Mouse (Mus musculus) midbrain, embryonic 10.5 days (tissue): Measurements from ENCODE around the gene Gle1. TPM values are rescaled to one million over a fixed set of nuclear protein-coding genes. Genes with fewer than 3 reads are reported as not detected.
A peak's percentile ranks its signal among the peaks of the same experiment; 100 is the strongest.

Experiments
- DNase-seq: peaks from one replicate; pipeline ENCODE4 v3.0.0-alpha.2; 2017; ENCODE audit warnings: low spot score
- H3K27ac ChIP-seq: fragments of 300-500 bp; sonication (generic); replicated peaks from 2 replicates; pipeline ENCODE4 v1.5.1; 2016; ENCODE audit warnings: mild to moderate bottlenecking
- H3K27me3 ChIP-seq: fragments of 300-500 bp; sonication (generic); 2 replicates; pipeline ENCODE4 v1.6.1; 2016; ENCODE audit warnings: low read depth, mild to moderate bottlenecking; ENCODE audit not compliant: poor library complexity, severe bottlenecking
- H3K36me3 ChIP-seq: fragments of 300-500 bp; sonication (generic); 2 replicates; pipeline ENCODE4 v1.6.1; 2016; ENCODE audit warnings: mild to moderate bottlenecking, moderate library complexity
- H3K4me1 ChIP-seq: fragments of 300-500 bp; sonication (generic); 2 replicates; pipeline ENCODE4 v1.6.1; 2016
- H3K4me3 ChIP-seq: fragments of 300-500 bp; sonication (generic); 2 replicates; pipeline ENCODE4 v1.5.1; 2016; ENCODE audit warnings: mild to moderate bottlenecking, moderate library complexity
- H3K9me3 ChIP-seq: fragments of 300-500 bp; sonication (generic); replicated peaks from 2 replicates; pipeline ENCODE4 v1.6.1; 2016; ENCODE audit warnings: mild to moderate bottlenecking
- WGBS: fragments of 180-500 bp; shearing (Covaris S2); methylation state at CpG from one replicate; pipeline ENCODE4 v1.1.7; 2016; 5-methylcytosine and 5-hydroxymethylcytosine counted together
- polyA plus RNA-seq: library from polyadenylated mRNA; unstranded; fragments of >200 nt; fragmentation: Nextera tagmentation; extraction: Ambion mirVana; gene quantifications from 2 replicates; pipeline ENCODE4 v1.2.1, GENCODE M21; 2016

Gle1 gene
- polyA plus RNA-seq, 1 experiment from 2014 or later = 70.2 TPM

- no peaks in the 10 kb centered on the region for H3K27me3 ChIP-seq
- H3K9me3 ChIP-seq = no peaks in the 10 kb centered on the region
- no peak for DNase-seq
- WGBS = 89% methylated on average over 11 of the region's 11 CpGs
- no peak overlapping the region for H3K27ac ChIP-seq
- H3K36me3 ChIP-seq = peaks cover 99% of the 10 kb centered on the region
- no peak overlapping the region for H3K4me3 ChIP-seq
- H3K4me1 ChIP-seq = no peaks in the 10 kb centered on the region
Observed at GRCm38 (mm10) chr2:29922011-29922410, 13.2 kb upstream of the Gle1 start.

GRCm38 (mm10) chr2:29926542-29926941, 8.7 kb upstream of the Gle1 start:
- no peak for DNase-seq
- Histone ChIP-seq H3K27ac (no peak overlapping the region), H3K36me3 (peaks cover 99% of the 10 kb centered on the region), H3K4me3 (no peak overlapping the region), H3K9me3 (no peaks in the 10 kb centered on the region), H3K27me3 (no peaks in the 10 kb centered on the region), H3K4me1 (no peaks in the 10 kb centered on the region)
- 94% methylated on average over 5 of the region's 5 CpGs for WGBS

- 88% methylated on average over 10 of the region's 10 CpGs for WGBS
- Histone ChIP-seq H3K4me1 (no peaks in the 10 kb centered on the region), H3K27ac (no peak overlapping the region), H3K36me3 (peaks cover 63% of the 10 kb centered on the region), H3K27me3 (no peaks in the 10 kb centered on the region), H3K9me3 (no peaks in the 10 kb centered on the region), H3K4me3 (no peak overlapping the region)
- no peak for DNase-seq
Observed at GRCm38 (mm10) chr2:29930506-29930905, 4.7 kb upstream of the Gle1 start.

GRCm38 (mm10) chr2:29931194-29931593, 4.0 kb upstream of the Gle1 start:
- DNase-seq = no peak
- Histone ChIP-seq H3K27ac (no peak overlapping the region), H3K27me3 (no peaks in the 10 kb centered on the region), H3K4me3 (no peak overlapping the region), H3K9me3 (no peaks in the 10 kb centered on the region), H3K4me1 (peaks cover 6% of the 10 kb centered on the region), H3K36me3 (peaks cover 56% of the 10 kb centered on the region)
- WGBS = 96% methylated on average over 6 of the region's 6 CpGs

GRCm38 (mm10) chr2:29940073-29940472, 4.8 kb downstream of the Gle1 start:
- 91% methylated on average over 9 of the region's 9 CpGs for WGBS
- Histone ChIP-seq H3K9me3 (no peaks in the 10 kb centered on the region), H3K27me3 (no peaks in the 10 kb centered on the region), H3K4me1 (peaks cover 7% of the 10 kb centered on the region), H3K36me3 (peaks cover 79% of the 10 kb centered on the region), H3K27ac (no peak overlapping the region), H3K4me3 (no peak overlapping the region)
- DNase-seq = no peak

- Histone ChIP-seq H3K9me3 (no peaks in the 10 kb centered on the region), H3K27me3 (no peaks in the 10 kb centered on the region), H3K27ac (no peak overlapping the region), H3K4me1 (peaks cover 5% of the 10 kb centered on the region), H3K36me3 (peaks cover 86% of the 10 kb centered on the region), H3K4me3 (no peak overlapping the region)
- DNase-seq = no peak
- 95% methylated on average over 7 of the region's 7 CpGs for WGBS
Observed at GRCm38 (mm10) chr2:29940826-29941225, 5.6 kb downstream of the Gle1 start.

- peaks cover 98% of the 10 kb centered on the region for H3K36me3 ChIP-seq
- no peaks in the 10 kb centered on the region for H3K9me3 ChIP-seq
- 76% methylated on average over 1 of the region's 1 CpGs for WGBS
- no peak overlapping the region for H3K4me3 ChIP-seq
- DNase-seq = no peak
- no peak overlapping the region for H3K27ac ChIP-seq
- no peaks in the 10 kb centered on the region for H3K27me3 ChIP-seq
- H3K4me1 ChIP-seq = no peaks in the 10 kb centered on the region
Observed at GRCm38 (mm10) chr2:29944723-29945122, 9.5 kb downstream of the Gle1 start.

GRCm38 (mm10) chr2:29948896-29949295, 13.7 kb downstream of the Gle1 start:
- no peaks in the 10 kb centered on the region for H3K9me3 ChIP-seq
- no peaks in the 10 kb centered on the region for H3K4me1 ChIP-seq
- H3K27me3 ChIP-seq = no peaks in the 10 kb centered on the region
- H3K4me3 ChIP-seq = no peak overlapping the region
- no peak overlapping the region for H3K27ac ChIP-seq
- DNase-seq = no peak
- 93% methylated on average over 5 of the region's 5 CpGs for WGBS
- peaks cover 97% of the 10 kb centered on the region for H3K36me3 ChIP-seq

GRCm38 (mm10) chr2:29961246-29961645, 26.0 kb downstream of the Gle1 start:
- H3K4me1 ChIP-seq = peaks cover 26% of the 10 kb centered on the region
- 98% methylated on average over 7 of the region's 7 CpGs for WGBS
- DNase-seq = no peak

GRCm38 (mm10) chr2:29964354-29965249, 29.4 kb downstream of the Gle1 start:
- H3K36me3 ChIP-seq = peaks cover 27% of the 10 kb centered on the region
- no peaks in the 10 kb centered on the region for H3K9me3 ChIP-seq
- no peak for DNase-seq
- peak overlapping the region; percentile 99 for H3K4me3 ChIP-seq
- 23% methylated on average over 10 of the region's 10 CpGs for WGBS
- H3K27me3 ChIP-seq = no peaks in the 10 kb centered on the region
- H3K4me1 ChIP-seq = peaks cover 53% of the 10 kb centered on the region
- H3K27ac ChIP-seq = peak overlapping the region; percentile 97

More at GRCm38 (mm10) chr2:29961246-29961645, 26.0 kb downstream of the Gle1 start:
- Histone ChIP-seq H3K36me3 (peaks cover 42% of the 10 kb centered on the region), H3K27ac (no peak overlapping the region), H3K9me3 (no peaks in the 10 kb centered on the region), H3K27me3 (no peaks in the 10 kb centered on the region), H3K4me3 (no peak overlapping the region)

GRCm38 (mm10) chr2:29965250-29965843, 30.1 kb downstream of the Gle1 start, which contains the start of gene Sptan1:
Sptan1 (plus strand) TSS chr2:29965560.
- Histone ChIP-seq H3K27me3 (no peaks in the 10 kb centered on the region), H3K4me3 (peak within 1 kb of the TSS; percentile 99), H3K9me3 (no peaks in the 10 kb centered on the region), H3K4me1 (peaks cover 57% of the 10 kb centered on the region), H3K27ac (peak within 1 kb of the TSS; percentile 97), H3K36me3 (peaks cover 27% of the 10 kb centered on the region)
- WGBS = under 1% methylated on average over 82 of the region's 82 CpGs
- peak; percentile 98 for DNase-seq

GRCm38 (mm10) chr2:29965906-29966305, 30.7 kb downstream of the Gle1 start:
- Histone ChIP-seq H3K4me1 (peaks cover 58% of the 10 kb centered on the region), H3K36me3 (peaks cover 32% of the 10 kb centered on the region), H3K9me3 (no peaks in the 10 kb centered on the region), H3K4me3 (peak overlapping the region; percentile 99), H3K27ac (peak overlapping the region; percentile 97), H3K27me3 (no peaks in the 10 kb centered on the region)
- 1% methylated on average over 29 of the region's 41 CpGs for WGBS
- no peak for DNase-seq

GRCm38 (mm10) chr2:29966826-29967225, 31.6 kb downstream of the Gle1 start:
- H3K4me3 ChIP-seq = peak overlapping the region; percentile 99
- WGBS = 78% methylated on average over 2 of the region's 2 CpGs
- peaks cover 58% of the 10 kb centered on the region for H3K4me1 ChIP-seq
- H3K9me3 ChIP-seq = no peaks in the 10 kb centered on the region
- DNase-seq = no peak
- peak overlapping the region; percentile 97; the same call in 1 of the 2 replicates for H3K27ac ChIP-seq
- peaks cover 34% of the 10 kb centered on the region for H3K36me3 ChIP-seq
- H3K27me3 ChIP-seq = no peaks in the 10 kb centered on the region
